Mouse (Mus musculus) CH12.LX (cell line): ENCODE measurements at regions not wholly inside any gene's neighbourhood (a gene's known extent, or its start where the extent isn't known, plus 50 kb on each side); places are given as distances from the start of the nearest gene placed in this dataset.

Source experiments
- DNase-seq: peaks from one replicate; pipeline ENCODE4 v3.0.0-alpha.2; 2013; ENCODE audit errors: extremely low read depth
- H3K27ac ChIP-seq: 2 replicates; pipeline ENCODE4 v1.5.1; 2012; ENCODE audit warnings: low read depth, mild to moderate bottlenecking, control low read depth, moderate library complexity; ENCODE audit not compliant: insufficient read depth
- H3K27me3 ChIP-seq: replicated peaks from 2 replicates; pipeline ENCODE3; 2012; ENCODE audit warnings: inconsistent platforms
- H3K36me3 ChIP-seq, 2 experiments: replicated peaks in 1 of 2; 2 replicates each; pipeline versions ENCODE3 to v1.6.1; 2012; ENCODE audit warnings: inconsistent platforms in 1 of 2, low read length in 1 of 2, mild to moderate bottlenecking in 1 of 2, mixed read lengths in 1 of 2, moderate library complexity in 1 of 2; ENCODE audit not compliant: control insufficient read depth in 1 of 2, insufficient read depth in 1 of 2
- H3K4me1 ChIP-seq, 2 experiments: 2 replicates each; pipeline ENCODE4 v1.6.1; 2012; ENCODE audit warnings: inconsistent platforms in 1 of 2, moderate library complexity in 1 of 2; ENCODE audit not compliant: insufficient read depth in 2 of 2, control insufficient read depth in 1 of 2
- H3K4me2 ChIP-seq: 2 replicates; pipeline ENCODE4 v1.6.1; 2012; ENCODE audit warnings: low read depth, mild to moderate bottlenecking, control low read depth; ENCODE audit not compliant: poor library complexity, insufficient read depth, severe bottlenecking
- H3K4me3 ChIP-seq, 3 experiments: fragments of 150-350 bp in 1 of 3; sonication (generic) in 1 of 3; replicated peaks in 1 of 3; 2 replicates each; pipeline versions ENCODE3 to v1.5.1; 2011 to 2012; ENCODE audit warnings: low read depth in 2 of 3, low read length in 2 of 3, mild to moderate bottlenecking in 2 of 3, moderate library complexity in 2 of 3, control low read depth in 1 of 3, improper control_type of control experiment in 1 of 3, inconsistent platforms in 1 of 3, mixed read lengths in 1 of 3; ENCODE audit not compliant: poor library complexity in 1 of 3
- H3K79me2 ChIP-seq: replicated peaks from 2 replicates; pipeline ENCODE4 v1.6.1; 2012; ENCODE audit warnings: mild to moderate bottlenecking, moderate library complexity; ENCODE audit not compliant: control insufficient read depth, poor library complexity, insufficient read depth, severe bottlenecking; ENCODE audit errors: extremely low read depth
- H3K9ac ChIP-seq: 2 replicates; pipeline ENCODE4 v1.6.1; 2012; ENCODE audit warnings: low read depth, mild to moderate bottlenecking, control low read depth, moderate library complexity; ENCODE audit not compliant: insufficient read depth
- H3K9me3 ChIP-seq: replicated peaks from 2 replicates; pipeline ENCODE3; 2012; ENCODE audit warnings: low read length, inconsistent platforms, mixed read lengths
- BHLHE40 ChIP-seq: IDR thresholded peaks from 2 replicates; pipeline ENCODE4 v1.6.1; 2011; ENCODE audit warnings: mild to moderate bottlenecking, low read depth, low read length, improper control_type of control experiment
- E2F4 ChIP-seq: IDR thresholded peaks from 2 replicates; pipeline ENCODE4 v1.6.1; 2011; ENCODE audit warnings: low read depth, low read length, improper control_type of control experiment; ENCODE audit not compliant: insufficient replicate concordance
- GABPA ChIP-seq: IDR thresholded peaks from 2 replicates; pipeline ENCODE4 v1.6.1; 2012; ENCODE audit warnings: low read depth, low read length, improper control_type of control experiment, inconsistent platforms; ENCODE audit not compliant: insufficient replicate concordance
- JUN ChIP-seq: IDR thresholded peaks from 2 replicates; pipeline ENCODE4 v1.6.1; 2011; ENCODE audit warnings: low read depth, mild to moderate bottlenecking, low read length, improper control_type of control experiment, moderate library complexity; ENCODE audit not compliant: insufficient read depth
- KAT2A ChIP-seq: IDR thresholded peaks from 2 replicates; pipeline ENCODE4 v1.6.1; 2012; ENCODE audit warnings: low read length, improper control_type of control experiment, inconsistent platforms; ENCODE audit not compliant: insufficient replicate concordance
- MEF2A ChIP-seq: IDR thresholded peaks from 2 replicates; pipeline ENCODE4 v1.6.1; 2014; ENCODE audit warnings: low read depth, mild to moderate bottlenecking, inconsistent platforms, low read length, improper control_type of control experiment, borderline replicate concordance
- MXI1 ChIP-seq: IDR thresholded peaks from 2 replicates; pipeline ENCODE4 v1.6.1; 2011; ENCODE audit warnings: mild to moderate bottlenecking, low read depth, low read length, improper control_type of control experiment
- NELFE ChIP-seq: IDR thresholded peaks from 2 replicates; pipeline ENCODE4 v1.6.1; 2011; ENCODE audit warnings: low read depth, low read length, improper control_type of control experiment
- POLR2A ChIP-seq: IDR thresholded peaks from 2 replicates; pipeline ENCODE4 v1.6.1; 2011; ENCODE audit warnings: low read depth, mild to moderate bottlenecking, improper control_type of control experiment, low read length
- RAD21 ChIP-seq: IDR thresholded peaks from 2 replicates; pipeline ENCODE4 v1.6.1; 2011; ENCODE audit warnings: low read depth, mild to moderate bottlenecking, low read length, improper control_type of control experiment, moderate library complexity
- SIN3A ChIP-seq: IDR thresholded peaks from 2 replicates; pipeline ENCODE4 v1.6.1; 2012; ENCODE audit warnings: low read length, improper control_type of control experiment, inconsistent platforms
- SMC3 ChIP-seq: IDR thresholded peaks from 2 replicates; pipeline ENCODE4 v1.6.1; 2011; ENCODE audit warnings: low read depth, low read length, improper control_type of control experiment
- TBP ChIP-seq: conservative IDR thresholded peaks from 2 replicates; pipeline ENCODE4 v1.6.1; 2011; ENCODE audit warnings: low read depth, low read length, improper control_type of control experiment
- TCF12 ChIP-seq: IDR thresholded peaks from 2 replicates; pipeline ENCODE4 v1.6.1; 2014; ENCODE audit warnings: low read depth, mild to moderate bottlenecking, inconsistent platforms, low read length, improper control_type of control experiment
- USF1 ChIP-seq: IDR thresholded peaks from 2 replicates; pipeline ENCODE4 v1.6.1; 2014; ENCODE audit warnings: low read depth, mild to moderate bottlenecking, inconsistent platforms, low read length, improper control_type of control experiment
- ZC3H11A ChIP-seq: IDR thresholded peaks from 2 replicates; pipeline ENCODE4 v1.6.1; 2012; ENCODE audit warnings: low read depth, mild to moderate bottlenecking, inconsistent platforms, low read length, improper control_type of control experiment
- ZKSCAN1 ChIP-seq: IDR thresholded peaks from 2 replicates; pipeline ENCODE4 v1.6.1; 2012; ENCODE audit warnings: low read depth, inconsistent platforms, low read length, improper control_type of control experiment, borderline replicate concordance
- dilution Hi-C: fragments of 300-500 bp; cut with MboI; formaldehyde crosslinking; loops from 2 replicates; pipeline ENCODE4 v1.14.3; 2020; ENCODE audit warnings: low sequenced_read_pairs; ENCODE audit not compliant: extremely low pct_unique_long_range_greater_than_20kb, extremely low pct_ligation_motif_present
- in situ Hi-C: fragments of 300-500 bp; cut with MboI; formaldehyde crosslinking; loops from 3 replicates; pipeline ENCODE4 v1.14.3; 2019; ENCODE audit warnings: low sequenced_read_pairs, low pct_ligation_motif_present, low pct_unique_long_range_greater_than_20kb, mixed read lengths

DNA sequence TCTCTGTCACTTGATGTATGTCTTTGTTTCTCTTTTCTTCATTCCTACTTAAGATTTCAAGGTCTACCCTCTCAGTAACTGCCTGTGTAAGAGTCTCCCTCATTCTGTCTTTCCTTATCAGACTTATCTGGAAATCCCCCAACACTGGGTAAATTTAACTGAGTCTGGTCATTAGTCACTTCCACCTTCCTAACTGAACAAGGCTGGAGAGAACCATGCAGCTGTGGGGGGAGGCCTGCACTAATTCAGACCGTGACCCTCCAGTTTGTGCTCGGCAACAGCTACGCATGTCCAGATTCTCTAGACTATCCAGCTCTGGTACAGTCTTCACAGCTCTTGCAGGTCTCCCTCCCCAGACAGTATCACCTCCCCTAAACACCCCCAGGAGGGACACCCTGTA is 103.3 kb downstream of the Prox1 start:
- Histone ChIP-seq H3K36me3 (no peaks in the 10 kb centered on the region), H3K9me3 (no peaks in the 10 kb centered on the region), H3K9ac (no peak overlapping the region), H3K4me3 (no peak overlapping the region), H3K27me3 (no peaks in the 10 kb centered on the region), H3K27ac (no peak overlapping the region), H3K79me2 (no peaks in the 10 kb centered on the region), H3K4me2 (no peak overlapping the region), H3K4me1 (peaks cover 0 to 16% of the 10 kb centered on the region in 2 experiments; a peak in 2 of 4 replicates)
- in situ Hi-C loops: no loop called here
- TF ChIP-seq E2F4: no peak
- 0 out of 2 replicates have a peak, but pooled peaks have one; percentile 24 for TF ChIP-seq TBP
- dilution Hi-C loops: no loop called here
- DNase-seq: peak; percentile 29

DNA sequence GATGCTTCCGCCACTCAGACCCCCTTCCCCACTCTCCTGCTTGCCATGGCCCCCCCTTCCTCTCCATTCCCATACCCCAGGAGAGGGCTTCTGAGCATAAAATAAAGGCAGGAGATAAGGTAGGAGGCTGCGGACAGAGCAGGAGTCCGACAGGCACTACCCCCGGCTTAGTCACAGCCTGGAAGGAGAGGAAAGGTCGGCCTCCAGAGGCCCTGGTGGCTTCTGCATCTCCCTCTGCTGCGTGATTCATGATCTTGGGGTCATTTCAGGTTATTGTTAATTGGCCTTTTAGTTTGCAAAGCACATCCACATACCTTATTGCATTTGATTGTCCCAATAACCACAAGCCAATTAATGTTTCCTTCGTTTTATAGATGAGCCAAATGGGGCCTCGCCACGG is 104.1 kb downstream of the Prox1 start:
- H3K4me2 ChIP-seq: no peak overlapping the region
- TF ChIP-seq NELFE: no peak
- TF ChIP-seq POLR2A: no peak
- TF ChIP-seq MEF2A: no peak
- TF ChIP-seq MXI1: no peak
- no peak for TF ChIP-seq ZC3H11A
- TF ChIP-seq JUN: no peak
- no peak for TF ChIP-seq SIN3A
- TF ChIP-seq BHLHE40: no peak
- TF ChIP-seq USF1: no peak
- TF ChIP-seq ZKSCAN1: no peak
- TF ChIP-seq RAD21: no peak
- TF ChIP-seq KAT2A: no peak
- TF ChIP-seq SMC3: no peak
- TF ChIP-seq GABPA: no peak
- TF ChIP-seq TCF12: no peak
- H3K4me3 ChIP-seq: no peak overlapping the region
- H3K36me3 ChIP-seq: no peaks in the 10 kb centered on the region
- no peak for DNase-seq
- in situ Hi-C loops (no loop called here), dilution Hi-C loops (no loop called here)
- no peak overlapping the region for H3K9ac ChIP-seq
- no peaks in the 10 kb centered on the region for H3K27me3 ChIP-seq
- no peaks in the 10 kb centered on the region for H3K79me2 ChIP-seq
- no peak overlapping the region for H3K27ac ChIP-seq
- H3K9me3 ChIP-seq: no peaks in the 10 kb centered on the region
- peaks cover 0 to 16% of the 10 kb centered on the region in 2 experiments; a peak in 2 of 4 replicates for H3K4me1 ChIP-seq
